Mouse (Mus musculus): Measurements from ENCODE around the gene Ly6g6f.

The Ly6g6f gene

GRCm38 (mm10) chr17:35105740-35106389 lies 20.5 kb upstream of the Ly6g6f start:
- peak; percentile 50 for DNase-seq (ENCODE audit: low read depth, low spot score)

GRCm38 (mm10) chr17:35104754-35105153 lies 19.3 kb upstream of the Ly6g6f start:
- no peak for DNase-seq (ENCODE audit: low read depth, low spot score)

GRCm38 (mm10) chr17:35104079-35104478 lies 18.7 kb upstream of the Ly6g6f start:
- no peak for DNase-seq (ENCODE audit: low read depth, low spot score)

GRCm38 (mm10) chr17:35103221-35103690 lies 17.8 kb upstream of the Ly6g6f start:
- no peak for DNase-seq (ENCODE audit: low read depth, low spot score)

DNA sequence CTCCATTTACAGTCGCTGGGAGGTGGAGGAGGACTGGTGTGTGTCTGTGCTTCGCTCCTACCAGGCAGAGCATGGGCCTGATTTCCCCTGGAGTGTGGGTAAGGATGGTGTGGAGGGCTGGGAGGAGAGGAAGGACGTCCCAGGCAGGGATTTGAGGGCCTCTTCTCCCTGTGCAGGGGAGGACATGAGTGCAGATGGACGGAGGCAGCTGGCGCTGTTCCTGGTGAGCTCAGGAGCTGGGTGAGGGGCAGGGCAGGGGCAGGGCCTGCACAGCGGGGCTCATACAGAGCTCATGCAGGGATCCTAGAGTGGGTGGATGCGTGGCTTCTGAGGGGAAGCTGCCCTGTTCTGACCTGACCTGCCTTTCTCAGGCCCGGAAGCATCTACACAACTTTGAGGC lies 16.9 kb upstream of the Ly6g6f start:
- no peak for DNase-seq (ENCODE audit: low read depth, low spot score)

- DNase-seq (ENCODE audit: low read depth, low spot score) = no peak
These were observed 15.8 kb upstream of the Ly6g6f start for GRCm38 (mm10) chr17:35101161-35101560.

- no peak for DNase-seq (ENCODE audit: low read depth, low spot score)
These were observed 14.9 kb upstream of the Ly6g6f start for GRCm38 (mm10) chr17:35100196-35100765.

- peak; percentile 23 for DNase-seq (ENCODE audit: low read depth, low spot score)
These were observed 11.8 kb upstream of the Ly6g6f start for GRCm38 (mm10) chr17:35097164-35097655.

GRCm38 (mm10) chr17:35096597-35096996 lies 11.2 kb upstream of the Ly6g6f start:
- DNase-seq (ENCODE audit: low read depth, low spot score) = no peak

DNA sequence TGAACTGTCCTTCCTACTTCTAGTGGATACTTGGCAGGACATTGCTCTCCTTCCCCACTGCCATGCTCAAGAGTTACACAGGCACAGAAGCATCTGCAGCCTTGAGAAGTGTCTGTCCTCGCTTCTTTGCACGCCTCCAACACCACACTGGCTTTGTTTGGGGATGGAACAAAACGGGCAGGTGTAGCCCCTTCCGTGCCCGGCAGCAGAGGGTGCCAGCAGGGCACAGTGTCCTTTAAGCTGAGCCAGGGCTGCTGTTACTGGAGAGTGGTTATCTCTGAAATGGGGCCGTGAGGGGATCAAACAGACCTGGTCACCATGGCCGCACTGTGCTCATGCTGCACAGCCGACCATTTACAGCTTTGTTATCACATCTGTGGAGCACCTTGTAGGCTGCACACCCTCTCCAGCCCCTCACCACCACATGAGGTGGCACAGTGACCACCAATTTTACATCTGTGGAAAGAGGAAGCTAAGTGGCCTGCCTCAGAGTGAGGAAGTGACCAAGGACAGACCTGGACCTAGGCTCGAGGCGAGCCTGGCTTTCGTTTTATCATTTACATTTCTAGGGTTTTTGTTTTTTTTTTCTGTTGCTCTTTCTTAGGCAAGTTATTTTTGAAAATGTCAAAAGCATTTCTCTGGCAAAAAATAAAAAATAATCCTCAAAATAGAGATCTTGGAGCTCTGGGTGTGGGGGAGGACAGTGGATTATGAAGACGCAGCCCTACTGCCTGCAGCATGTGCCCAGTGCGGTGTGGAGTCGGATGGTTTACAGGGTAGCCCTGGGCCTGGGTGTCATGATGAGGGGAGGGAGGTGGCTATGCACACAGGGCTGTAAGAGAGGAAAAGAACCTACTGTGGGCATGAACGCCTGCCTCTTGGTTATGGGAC lies 9.3 kb upstream of the Ly6g6f start:
- DNase-seq (ENCODE audit: low read depth, low spot score) = no peak

- no peak for DNase-seq (ENCODE audit: low read depth, low spot score)
These were observed 7.2 kb upstream of the Ly6g6f start for GRCm38 (mm10) chr17:35092403-35093198.

GRCm38 (mm10) chr17:35090166-35090932 lies 4.9 kb upstream of the Ly6g6f start:
- no peak for DNase-seq (ENCODE audit: low read depth, low spot score)

DNA sequence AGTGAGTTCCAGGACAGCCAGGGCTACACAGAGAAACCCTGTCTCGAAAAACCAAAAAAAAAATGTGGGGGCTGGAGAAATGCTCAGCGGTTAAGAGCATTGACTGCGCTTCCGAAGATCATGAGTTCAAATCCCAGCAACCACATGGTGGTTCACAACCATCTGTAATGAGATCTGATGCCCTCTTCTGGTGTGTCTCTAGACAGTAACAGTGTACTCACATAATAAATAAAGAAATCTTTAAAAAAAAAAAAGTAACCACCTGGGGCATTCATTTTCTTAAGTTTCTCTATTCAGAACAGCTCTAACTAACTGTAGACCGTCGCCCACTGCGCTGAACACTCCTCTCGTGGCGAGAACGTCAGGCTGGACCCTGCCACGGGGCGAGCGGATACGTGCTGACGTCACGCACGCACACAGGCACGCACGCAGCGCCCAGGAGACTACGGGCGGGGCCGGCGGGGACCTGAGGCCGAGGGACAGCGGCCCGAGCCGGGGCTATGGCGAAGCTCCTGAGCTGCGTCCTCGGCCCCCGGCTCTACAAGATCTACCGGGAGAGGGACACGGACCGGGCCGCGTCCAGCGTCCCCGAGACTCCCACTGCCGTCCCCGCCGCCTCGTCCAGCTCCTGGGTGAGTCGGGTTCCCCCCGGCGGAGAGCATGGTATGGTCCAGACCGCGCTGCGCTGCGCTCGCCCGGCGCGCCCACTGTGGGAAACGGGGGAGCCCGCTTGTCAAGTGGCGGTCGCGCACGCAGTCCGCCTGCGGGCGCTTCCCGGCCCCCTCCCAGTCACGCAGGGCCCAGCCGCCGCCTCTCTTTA lies 3.6 kb upstream of the Ly6g6f start, which contains the start of gene Abhd16a:
Gene Abhd16a (plus strand): TSS at position 439 of the 820 bp plus-strand sequence.
- peak; percentile 97 for DNase-seq (ENCODE audit: low read depth, low spot score)

DNA sequence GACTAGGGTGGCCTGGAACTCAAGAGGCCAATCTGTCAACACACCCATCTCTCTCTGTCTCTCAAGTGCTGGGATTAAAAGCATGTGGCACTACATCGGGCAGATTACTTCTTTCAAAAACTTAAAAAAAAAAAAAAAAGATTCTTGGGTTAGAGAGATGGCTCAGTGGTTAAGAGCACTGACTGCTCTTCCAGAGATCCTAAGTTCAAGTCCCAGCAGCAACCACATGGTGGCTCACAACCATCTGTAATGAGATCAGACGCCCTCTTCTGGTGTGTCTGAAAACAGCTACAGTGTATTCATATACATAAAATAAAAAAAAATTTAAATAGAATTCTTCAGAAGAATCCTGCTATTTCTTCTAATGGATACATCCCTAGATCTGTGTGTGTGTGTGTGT lies 2.7 kb upstream of the Ly6g6f start:
- DNase-seq (ENCODE audit: low read depth, low spot score) = peak; percentile 51

DNA sequence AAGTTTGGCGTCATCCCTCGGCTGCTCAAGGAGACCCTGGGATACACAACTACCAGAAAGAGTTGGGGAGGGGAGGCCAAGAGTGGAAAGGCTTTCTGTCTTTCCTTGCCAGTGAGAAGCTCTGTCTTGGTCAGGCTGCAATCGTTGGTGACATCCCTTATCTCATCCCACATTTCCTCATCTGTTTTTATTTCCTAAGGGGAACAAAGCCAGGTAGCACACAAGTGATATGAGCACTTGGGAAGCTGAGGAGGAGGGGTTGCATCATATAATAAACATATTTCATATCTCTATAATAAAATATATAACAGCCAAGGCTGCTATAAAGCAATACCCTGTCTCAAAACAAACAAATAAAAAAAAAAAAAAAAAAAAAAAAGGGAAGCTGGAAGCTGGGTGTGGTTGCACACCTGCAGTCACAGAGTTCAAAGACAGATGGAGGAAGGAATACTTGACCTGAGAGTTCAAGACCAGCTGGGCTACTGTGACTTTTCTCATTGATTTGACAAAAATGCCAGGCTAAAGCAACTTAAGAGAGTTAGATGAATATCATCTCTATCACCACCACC lies 1.4 kb downstream of the Ly6g6f start:
- DNase-seq (ENCODE audit: low read depth, low spot score) = no peak

DNA sequence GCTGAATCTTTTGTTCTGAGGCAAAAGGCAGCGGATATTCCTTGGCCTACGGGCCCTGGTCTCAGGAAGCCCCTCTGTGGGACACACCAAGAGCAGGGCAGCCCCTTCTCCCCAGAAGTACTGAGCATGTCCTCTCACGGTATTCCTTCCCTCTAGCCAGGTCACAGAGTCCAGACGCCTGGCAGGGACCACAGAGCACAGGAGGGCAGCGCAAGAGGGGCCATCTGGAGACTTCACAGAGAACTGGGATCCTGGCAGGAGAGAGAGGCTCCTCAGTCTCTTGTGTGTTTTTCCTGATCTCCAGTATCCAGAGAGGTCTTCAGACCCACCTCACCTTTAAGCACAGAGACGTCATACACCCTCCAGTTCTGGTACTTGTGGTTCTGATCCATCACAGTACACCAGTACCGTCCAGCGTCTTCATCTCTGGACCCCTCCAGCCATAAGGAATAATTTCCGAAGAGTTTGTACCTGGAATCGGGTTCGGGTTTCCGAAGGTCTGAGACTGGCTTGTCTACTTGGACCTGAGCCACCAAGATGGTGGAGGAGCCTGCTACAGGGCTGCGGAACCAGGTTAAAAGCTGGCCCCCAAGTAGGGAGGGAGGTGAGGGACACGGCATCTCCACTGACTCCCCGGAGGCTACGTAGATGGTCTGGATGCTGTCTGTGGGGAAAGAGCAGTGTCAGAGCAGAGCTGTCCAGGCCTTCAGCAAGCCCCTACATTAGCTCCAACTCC lies 2.4 kb downstream of the Ly6g6f start:
- DNase-seq (ENCODE audit: low read depth, low spot score) = no peak

GRCm38 (mm10) chr17:35080710-35081109 lies 4.7 kb downstream of the Ly6g6f start:
- DNase-seq (ENCODE audit: low read depth, low spot score) = no peak

DNA sequence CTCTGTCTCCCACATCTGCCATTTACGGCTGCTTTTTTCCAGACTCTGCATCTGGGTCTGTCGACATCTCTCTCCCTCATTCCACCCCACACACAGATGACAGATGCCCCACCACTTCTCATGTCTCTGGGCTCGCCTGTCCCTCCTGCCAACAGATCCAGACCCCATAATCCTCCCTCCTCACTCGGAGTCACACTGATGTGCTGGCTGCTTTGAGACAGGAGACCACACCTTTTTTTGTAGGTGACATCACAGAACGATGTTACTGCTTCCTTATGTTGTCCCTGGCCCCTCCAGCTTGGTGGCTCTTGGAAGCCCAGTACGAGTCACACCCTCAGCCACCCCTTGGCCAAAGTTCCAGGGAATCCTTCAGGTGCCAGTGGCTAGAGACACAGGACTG lies 5.2 kb downstream of the Ly6g6f start:
- DNase-seq (ENCODE audit: low read depth, low spot score) = no peak

DNA sequence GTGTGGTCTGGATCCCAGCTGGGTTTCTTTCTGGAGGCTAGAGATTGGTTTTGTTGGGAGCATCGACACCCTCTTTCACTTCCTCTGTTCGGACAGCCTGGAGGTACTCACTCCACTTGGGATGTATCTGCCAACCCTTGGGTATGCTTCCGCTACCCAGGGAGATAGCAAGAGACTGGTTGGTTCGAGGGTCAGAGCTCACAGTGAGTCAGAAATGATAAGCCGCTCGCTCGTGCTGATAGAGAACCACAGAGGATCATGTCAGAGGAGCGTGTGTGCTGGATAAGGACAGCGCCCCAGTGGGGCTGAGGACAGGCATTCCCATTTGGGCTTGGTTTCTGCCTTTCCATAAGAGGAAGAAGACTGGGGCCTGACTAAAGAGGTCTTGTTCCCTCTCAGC lies 5.6 kb downstream of the Ly6g6f start:
- peak; percentile 28 for DNase-seq (ENCODE audit: low read depth, low spot score)

All from ZHBTc4 (cell line).